Mouse (Mus musculus): ENCODE results near the gene Tcap. TPM values are rescaled to one million over a fixed set of nuclear protein-coding genes. Genes with fewer than 3 reads are reported as not detected.

Tcap gene
- polyA plus RNA-seq, 1 experiment from 2014 or later = 2.1 TPM

- Histone ChIP-seq H3K9me3 (replicated peaks; ENCODE audit: low read length) (no peaks in the 10 kb centered on the region), H3K36me3 (ENCODE audit: insufficient read depth, low read length) (no peaks in the 10 kb centered on the region), H3K27ac (no peak overlapping the region), H3K4me2 (ENCODE audit: low read length) (no peak overlapping the region), H3K4me1 (replicated peaks; ENCODE audit: insufficient read depth, low read length) (no peaks in the 10 kb centered on the region), H3K9ac (ENCODE audit: low read depth, low read length) (no peak overlapping the region), H3K4me3 (replicated peaks; ENCODE audit: low read depth, low read length) (no peak overlapping the region), H3K27me3 (ENCODE audit: insufficient read depth, low read length) (no peaks in the 10 kb centered on the region)
- no peak for TF ChIP-seq CTCF (IDR thresholded peaks at IDR 0.05; ENCODE audit: low read depth)
- no peak for DNase-seq (ENCODE audit: low spot score)
- WGBS = 66% methylated on average over 7 of the region's 7 CpGs
- no peak for ATAC-seq (replicated peaks; ENCODE audit: low FRiP score, low read depth)
Measured at GRCm38 (mm10) chr11:98367863-98368186, 15.8 kb upstream of the Tcap start.

DNA sequence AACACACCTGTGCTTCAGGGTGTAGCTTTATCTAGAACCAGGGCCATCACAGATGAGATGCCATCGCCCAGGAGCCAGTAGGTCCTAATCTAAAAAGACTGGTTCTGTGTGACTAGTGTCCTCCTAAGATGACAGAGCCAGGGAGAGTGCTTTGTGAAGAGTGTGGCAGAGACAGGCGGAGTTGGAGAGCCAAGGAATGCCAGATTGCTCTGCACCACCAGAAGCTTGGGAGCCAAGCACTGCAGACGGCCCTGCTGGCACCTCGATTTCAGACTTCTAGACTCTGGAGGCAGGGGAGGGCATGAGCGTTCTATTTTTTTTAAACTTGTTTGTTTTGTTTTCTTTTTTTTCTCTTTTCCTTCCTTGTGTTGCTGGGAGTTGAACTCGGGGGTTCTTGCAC, 14.3 kb upstream of the Tcap start:
- WGBS = 77% methylated on average over 6 of the region's 6 CpGs

GRCm38 (mm10) chr11:98370588-98370987, 13.0 kb upstream of the Tcap start:
- Histone ChIP-seq H3K27ac (no peak overlapping the region), H3K9me3 (replicated peaks; ENCODE audit: low read length) (no peaks in the 10 kb centered on the region), H3K36me3 (ENCODE audit: insufficient read depth, low read length) (peaks cover 13% of the 10 kb centered on the region), H3K9ac (ENCODE audit: low read depth, low read length) (no peak overlapping the region), H3K27me3 (ENCODE audit: insufficient read depth, low read length) (no peaks in the 10 kb centered on the region), H3K4me1 (replicated peaks; ENCODE audit: insufficient read depth, low read length) (no peaks in the 10 kb centered on the region), H3K4me2 (ENCODE audit: low read length) (no peak overlapping the region), H3K4me3 (replicated peaks; ENCODE audit: low read depth, low read length) (no peak overlapping the region)
- ATAC-seq (replicated peaks; ENCODE audit: low FRiP score, low read depth) (no peak), DNase-seq (ENCODE audit: low spot score) (no peak)
- WGBS = 94% methylated on average over 2 of the region's 2 CpGs
- TF ChIP-seq CTCF (IDR thresholded peaks at IDR 0.05; ENCODE audit: low read depth) = no peak

More for the DNA sequence above, 14.3 kb upstream of the Tcap start:
- Histone ChIP-seq H3K27ac (no peak overlapping the region), H3K27me3 (ENCODE audit: insufficient read depth, low read length) (no peaks in the 10 kb centered on the region), H3K9me3 (replicated peaks; ENCODE audit: low read length) (no peaks in the 10 kb centered on the region), H3K4me3 (replicated peaks; ENCODE audit: low read depth, low read length) (no peak overlapping the region), H3K4me1 (replicated peaks; ENCODE audit: insufficient read depth, low read length) (no peaks in the 10 kb centered on the region), H3K4me2 (ENCODE audit: low read length) (no peak overlapping the region), H3K9ac (ENCODE audit: low read depth, low read length) (no peak overlapping the region), H3K36me3 (ENCODE audit: insufficient read depth, low read length) (0 out of 2 replicates have a peak, but pooled peaks cover 1% of the 10 kb centered on the region)
- no peak for TF ChIP-seq CTCF (IDR thresholded peaks at IDR 0.05; ENCODE audit: low read depth)
- DNase-seq (ENCODE audit: low spot score) (no peak), ATAC-seq (replicated peaks; ENCODE audit: low FRiP score, low read depth) (no peak)

- no peak for DNase-seq (ENCODE audit: low spot score)
- H3K4me3 ChIP-seq (replicated peaks; ENCODE audit: low read depth, low read length) = no peak overlapping the region
- 54% methylated on average over 10 of the region's 10 CpGs for WGBS
- no peak for TF ChIP-seq CTCF (IDR thresholded peaks at IDR 0.05; ENCODE audit: low read depth)
- no peaks in the 10 kb centered on the region for H3K9me3 ChIP-seq (replicated peaks; ENCODE audit: low read length)
- no peaks in the 10 kb centered on the region for H3K4me1 ChIP-seq (replicated peaks; ENCODE audit: insufficient read depth, low read length)
- H3K9ac ChIP-seq (ENCODE audit: low read depth, low read length) = no peak overlapping the region
- H3K4me2 ChIP-seq (ENCODE audit: low read length) = no peak overlapping the region
- H3K27ac ChIP-seq = no peak overlapping the region
- ATAC-seq (replicated peaks; ENCODE audit: low FRiP score, low read depth) = no peak
- peaks cover 23% of the 10 kb centered on the region for H3K36me3 ChIP-seq (ENCODE audit: insufficient read depth, low read length)
- no peaks in the 10 kb centered on the region for H3K27me3 ChIP-seq (ENCODE audit: insufficient read depth, low read length)
Measured at GRCm38 (mm10) chr11:98371556-98372240, 11.9 kb upstream of the Tcap start.

DNA sequence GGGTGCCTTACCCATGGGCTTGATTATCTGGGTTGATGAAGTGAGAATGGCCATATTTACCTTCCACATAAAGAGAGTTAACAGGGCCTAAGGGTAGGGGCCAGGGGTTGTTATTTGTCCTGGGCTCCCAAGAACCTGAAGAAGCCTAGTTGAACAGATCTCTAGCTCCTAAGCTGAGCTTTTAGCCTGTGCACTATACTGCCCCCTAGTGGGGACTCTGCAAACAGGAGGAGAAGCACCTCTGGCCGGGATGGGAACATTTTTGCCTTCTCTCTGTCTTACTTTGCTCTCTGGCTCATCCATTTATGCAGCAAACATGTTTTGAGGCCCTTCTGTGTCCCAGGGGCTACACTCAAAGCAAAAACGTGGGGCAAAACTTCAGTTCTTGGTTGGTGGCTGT, 11.2 kb upstream of the Tcap start:
- H3K9ac ChIP-seq (ENCODE audit: low read depth, low read length) = no peak overlapping the region
- H3K4me1 ChIP-seq (replicated peaks; ENCODE audit: insufficient read depth, low read length) = no peaks in the 10 kb centered on the region
- peak; percentile 86 for DNase-seq (ENCODE audit: low spot score)
- no peak for ATAC-seq (replicated peaks; ENCODE audit: low FRiP score, low read depth)
- no peaks in the 10 kb centered on the region for H3K9me3 ChIP-seq (replicated peaks; ENCODE audit: low read length)
- H3K36me3 ChIP-seq (ENCODE audit: insufficient read depth, low read length) = peaks cover 30% of the 10 kb centered on the region
- TF ChIP-seq CTCF (IDR thresholded peaks at IDR 0.05; ENCODE audit: low read depth) = peak; percentile 95
- H3K4me2 ChIP-seq (ENCODE audit: low read length) = no peak overlapping the region
- 5% methylated on average over 2 of the region's 2 CpGs for WGBS
- no peak overlapping the region for H3K27ac ChIP-seq
- H3K4me3 ChIP-seq (replicated peaks; ENCODE audit: low read depth, low read length) = no peak overlapping the region
- H3K27me3 ChIP-seq (ENCODE audit: insufficient read depth, low read length) = no peaks in the 10 kb centered on the region

DNA sequence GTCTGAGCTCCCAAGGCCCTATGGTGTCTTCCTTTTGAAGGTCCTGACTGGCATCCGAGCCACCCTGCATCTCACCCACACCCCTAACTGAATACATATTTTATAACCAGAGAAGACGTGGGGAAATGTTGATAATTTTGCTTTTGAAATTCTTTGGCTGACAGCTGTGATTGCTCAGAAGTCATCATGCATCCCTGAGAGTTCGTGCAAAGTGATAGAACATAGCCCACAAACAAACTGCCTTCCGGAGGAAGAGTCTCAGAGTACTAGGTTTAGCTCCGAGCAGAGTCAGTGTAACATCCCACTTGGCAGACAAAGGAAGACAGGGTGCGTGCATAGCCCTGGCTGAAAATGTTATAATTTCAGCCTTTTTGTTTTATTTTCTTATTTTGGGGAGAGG, 10.4 kb upstream of the Tcap start:
- WGBS = 93% methylated on average over 6 of the region's 6 CpGs

GRCm38 (mm10) chr11:98374266-98374665, 9.3 kb upstream of the Tcap start:
- no peak for ATAC-seq (replicated peaks; ENCODE audit: low FRiP score, low read depth)
- no peak for DNase-seq (ENCODE audit: low spot score)
- peaks cover 49% of the 10 kb centered on the region for H3K36me3 ChIP-seq (ENCODE audit: insufficient read depth, low read length)
- H3K4me1 ChIP-seq (replicated peaks; ENCODE audit: insufficient read depth, low read length) = no peaks in the 10 kb centered on the region
- H3K9me3 ChIP-seq (replicated peaks; ENCODE audit: low read length) = no peaks in the 10 kb centered on the region
- H3K4me2 ChIP-seq (ENCODE audit: low read length) = no peak overlapping the region
- H3K27me3 ChIP-seq (ENCODE audit: insufficient read depth, low read length) = no peaks in the 10 kb centered on the region
- no peak for TF ChIP-seq CTCF (IDR thresholded peaks at IDR 0.05; ENCODE audit: low read depth)
- H3K27ac ChIP-seq = no peak overlapping the region
- no peak overlapping the region for H3K9ac ChIP-seq (ENCODE audit: low read depth, low read length)
- H3K4me3 ChIP-seq (replicated peaks; ENCODE audit: low read depth, low read length) = no peak overlapping the region
- 72% methylated on average over 8 of the region's 8 CpGs for WGBS

More for the DNA sequence above, 10.4 kb upstream of the Tcap start:
- DNase-seq (ENCODE audit: low spot score) (no peak), ATAC-seq (replicated peaks; ENCODE audit: low FRiP score, low read depth) (no peak)
- Histone ChIP-seq H3K27ac (no peak overlapping the region), H3K4me1 (replicated peaks; ENCODE audit: insufficient read depth, low read length) (no peaks in the 10 kb centered on the region), H3K9ac (ENCODE audit: low read depth, low read length) (no peak overlapping the region), H3K9me3 (replicated peaks; ENCODE audit: low read length) (no peaks in the 10 kb centered on the region), H3K4me2 (ENCODE audit: low read length) (no peak overlapping the region), H3K27me3 (ENCODE audit: insufficient read depth, low read length) (no peaks in the 10 kb centered on the region), H3K4me3 (replicated peaks; ENCODE audit: low read depth, low read length) (no peak overlapping the region), H3K36me3 (ENCODE audit: insufficient read depth, low read length) (peaks cover 39% of the 10 kb centered on the region)
- TF ChIP-seq CTCF (IDR thresholded peaks at IDR 0.05; ENCODE audit: low read depth) = no peak
